Comparison of ENCODE assay signal across 13 mouse cellular contexts in genomic region chr5:129065946-129066345, GRCm38 (mm10). TPM values are rescaled to one million over a fixed set of nuclear protein-coding genes. Genes with fewer than 3 reads are reported as not detected.
DNase-seq lines count a peak whose midpoint lies in the region; ATAC-seq and TF ChIP-seq lines count a peak whose summit lies in the region.
"Had no signal": no experiment of that assay in that cellular context is flagged by ENCODE, and none has a peak within 500 bp of the region (broad histone marks: within the 10 kb centered on the region; RNA-seq: fewer than 3 reads in every experiment).

No protein-coding gene starts in this region.

- no peak overlapping the region for H3K27ac ChIP-seq in lung, embryonic 16.5 days (ENCODE audit: low read length)
- H3K27ac ChIP-seq in hindbrain, embryonic 11.5 days (ENCODE audit: low read depth, low read length): no peak overlapping the region
- no peak overlapping the region for H3K27ac ChIP-seq in forebrain, embryonic 13.5 days
- no peak overlapping the region for H3K27ac ChIP-seq in liver, postnatal 0 days (ENCODE audit: low read depth)

- no peak overlapping the region for H3K4me2 ChIP-seq in lung, embryonic 16.5 days (ENCODE audit: low read depth, low read length)
- H3K4me2 ChIP-seq in hindbrain, embryonic 11.5 days (replicated peaks; ENCODE audit: low read depth, low read length): no peak overlapping the region
- no peak overlapping the region for H3K4me2 ChIP-seq in forebrain, embryonic 13.5 days
- no peak overlapping the region for H3K4me2 ChIP-seq in liver, postnatal 0 days (ENCODE audit: low read depth, low read length)

- ATAC-seq in lung, embryonic 16.5 days (ENCODE audit: low read depth): peak; percentile 37
- no peak for ATAC-seq in hindbrain, embryonic 11.5 days (ENCODE audit: low FRiP score)
- ATAC-seq in forebrain, embryonic 13.5 days: no peak
- no peak for ATAC-seq in liver, postnatal 0 days

- no peak overlapping the region for H3K4me3 ChIP-seq in lung, embryonic 16.5 days (ENCODE audit: low read length)
- H3K4me3 ChIP-seq in hindbrain, embryonic 11.5 days (ENCODE audit: low read depth, low read length): no peak overlapping the region
- no peak overlapping the region for H3K4me3 ChIP-seq in forebrain, embryonic 13.5 days
- H3K4me3 ChIP-seq in liver, postnatal 0 days (ENCODE audit: low read depth, low read length): no peak overlapping the region

- peaks cover 5% of the 10 kb centered on the region for H3K27me3 ChIP-seq in lung, embryonic 16.5 days (ENCODE audit: control insufficient read depth, insufficient read depth, low read depth, low read length)
- peaks cover 3% of the 10 kb centered on the region; the same call in 1 of the 2 replicates for H3K27me3 ChIP-seq in hindbrain, embryonic 11.5 days (ENCODE audit: control insufficient read depth, insufficient read depth, low read length)
- H3K27me3 ChIP-seq in forebrain, embryonic 13.5 days: peaks cover 5% of the 10 kb centered on the region
- H3K27me3 ChIP-seq in liver, postnatal 0 days (ENCODE audit: insufficient read depth, low read length): peaks cover 3% of the 10 kb centered on the region; the same call in 1 of the 2 replicates

- H3K9me3 ChIP-seq in lung, embryonic 16.5 days (ENCODE audit: control insufficient read depth, low read length): no peaks in the 10 kb centered on the region
- H3K9me3 ChIP-seq in hindbrain, embryonic 11.5 days (ENCODE audit: control insufficient read depth, low read length): no peaks in the 10 kb centered on the region
- H3K9me3 ChIP-seq in forebrain, embryonic 13.5 days (replicated peaks): no peaks in the 10 kb centered on the region
- H3K9me3 ChIP-seq in liver, postnatal 0 days (ENCODE audit: low read length): no peaks in the 10 kb centered on the region

- H3K9ac ChIP-seq in lung, embryonic 16.5 days (ENCODE audit: low read length): no peak overlapping the region
- H3K9ac ChIP-seq in hindbrain, embryonic 11.5 days (ENCODE audit: low read depth, low read length): no peak overlapping the region
- no peak overlapping the region for H3K9ac ChIP-seq in forebrain, embryonic 13.5 days
- H3K9ac ChIP-seq in liver, postnatal 0 days (replicated peaks): no peak overlapping the region

- DNase-seq in urinary bladder, adult 18-20 months (ENCODE audit: low spot score in 2 of 2): peak; percentile 28 to 77
- no peak for DNase-seq in urinary bladder, postnatal 10 days (ENCODE audit: low spot score)
- peak; percentile 48 for DNase-seq in gastrocnemius, postnatal 10 days
- peak; percentile 66 to 77 for DNase-seq in urinary bladder, postnatal 4 days (ENCODE audit: low spot score in 2 of 2)
- DNase-seq in hindbrain, embryonic 11.5 days (ENCODE audit: low spot score): no peak
- no peak for DNase-seq in liver, postnatal 0 days
- DNase-seq: cerebellum, postnatal 14 days; kidney, adult 11 months; right cerebral cortex, adult 18-20 months; thymus, postnatal 25 days had no signal

- WGBS in lung, embryonic 16.5 days: 52% methylated on average over 9 of the region's 9 CpGs
- 86% methylated on average over 9 of the region's 9 CpGs for WGBS in hindbrain, embryonic 11.5 days
- 87% methylated on average over 9 of the region's 9 CpGs for WGBS in forebrain, embryonic 13.5 days
- 40% methylated on average over 9 of the region's 9 CpGs for WGBS in liver, postnatal 0 days (ENCODE audit: insufficient replicate concordance)

- TF ChIP-seq CTCF in liver, postnatal 0 days (IDR thresholded peaks at IDR 0.05; ENCODE audit: low read depth): no peak

- H3K36me3 ChIP-seq in lung, embryonic 16.5 days (ENCODE audit: control insufficient read depth, insufficient read depth, low read length): no peaks in the 10 kb centered on the region
- no peaks in the 10 kb centered on the region for H3K36me3 ChIP-seq in hindbrain, embryonic 11.5 days (ENCODE audit: control insufficient read depth, insufficient read depth, low read length)
- H3K36me3 ChIP-seq in forebrain, embryonic 13.5 days (ENCODE audit: poor library complexity, severe bottlenecking): no peaks in the 10 kb centered on the region
- no peaks in the 10 kb centered on the region for H3K36me3 ChIP-seq in liver, postnatal 0 days (replicated peaks; ENCODE audit: insufficient read depth, low read length)

- peaks cover 3% of the 10 kb centered on the region; the same call in 1 of the 2 replicates for H3K4me1 ChIP-seq in lung, embryonic 16.5 days (replicated peaks; ENCODE audit: control insufficient read depth, insufficient read depth, low read length)
- H3K4me1 ChIP-seq in hindbrain, embryonic 11.5 days (replicated peaks; ENCODE audit: control insufficient read depth, insufficient read depth, low read length): no peaks in the 10 kb centered on the region
- peaks cover 13% of the 10 kb centered on the region for H3K4me1 ChIP-seq in forebrain, embryonic 13.5 days
- no peaks in the 10 kb centered on the region for H3K4me1 ChIP-seq in liver, postnatal 0 days (ENCODE audit: insufficient read depth)

- no peak for TF ChIP-seq EP300 in liver, postnatal 0 days (IDR thresholded peaks at IDR 0.05; ENCODE audit: low read depth)

RNA-seq across cellular contexts. Expression of gene Adgrd1, which starts 30.6 kb away (rescaled TPM):
- total RNA-seq in gastrocnemius, postnatal 10 days (2021): 10 to 100 TPM in 1 of 2 experiments, 1 to 10 TPM in 1; 5.8 to 10.3 TPM
- 1.7 and 1.8 TPM in 2 replicates for polyA plus RNA-seq in lung, embryonic 16.5 days (2015; fragmentation: Nextera tagmentation; extraction: Ambion mirVana)
- polyA plus RNA-seq in hindbrain, embryonic 11.5 days (2014; fragmentation: Nextera tagmentation; extraction: Ambion mirVana): 0.05 and 0.20 TPM in 2 replicates
- 0.05 and 0.09 TPM in 2 replicates for polyA plus RNA-seq in forebrain, embryonic 13.5 days (2015; fragmentation: Nextera tagmentation; extraction: Ambion mirVana)
- 0.32 and 0.34 TPM in 2 replicates for polyA plus RNA-seq in liver, postnatal 0 days (2015; fragmentation: Nextera tagmentation; extraction: Ambion mirVana)
- polyA plus RNA-seq: limb, embryonic 11.5 days had no signal

RNA-seq across cellular contexts. Expression of gene Ran, which starts 46.1 kb away (rescaled TPM):
- total RNA-seq in gastrocnemius, postnatal 10 days (2021): 10 to 100 TPM; 88.5 to 91.3 TPM
- polyA plus RNA-seq in lung, embryonic 16.5 days (2015; fragmentation: Nextera tagmentation; extraction: Ambion mirVana): 499 and 543 TPM in 2 replicates
- 799 and 828 TPM in 2 replicates for polyA plus RNA-seq in hindbrain, embryonic 11.5 days (2014; fragmentation: Nextera tagmentation; extraction: Ambion mirVana)
- 746 and 789 TPM in 2 replicates for polyA plus RNA-seq in forebrain, embryonic 13.5 days (2015; fragmentation: Nextera tagmentation; extraction: Ambion mirVana)
- 183 and 206 TPM in 2 replicates for polyA plus RNA-seq in liver, postnatal 0 days (2015; fragmentation: Nextera tagmentation; extraction: Ambion mirVana)

RNA-seq across cellular contexts. Expression of gene Stx2, which starts 57.6 kb away (rescaled TPM):
- total RNA-seq in gastrocnemius, postnatal 10 days (2021): 10 to 100 TPM; 11.5 to 15.3 TPM
- 28.3 and 29.5 TPM in 2 replicates for polyA plus RNA-seq in lung, embryonic 16.5 days (2015; fragmentation: Nextera tagmentation; extraction: Ambion mirVana)
- 25.1 and 31.0 TPM in 2 replicates for polyA plus RNA-seq in hindbrain, embryonic 11.5 days (2014; fragmentation: Nextera tagmentation; extraction: Ambion mirVana)
- polyA plus RNA-seq in forebrain, embryonic 13.5 days (2015; fragmentation: Nextera tagmentation; extraction: Ambion mirVana): 17.1 and 18.1 TPM in 2 replicates
- 30.9 and 35.6 TPM in 2 replicates for polyA plus RNA-seq in liver, postnatal 0 days (2015; fragmentation: Nextera tagmentation; extraction: Ambion mirVana)

Comparison
In these comparisons a context has a peak if more than half of its experiments do, and no peak if none do; other contexts are left out.
1. DNase-seq: peak in urinary bladder, adult 18-20 months (2 of 2), gastrocnemius, postnatal 10 days (single experiment) and urinary bladder, postnatal 4 days (2 of 2); none in urinary bladder, postnatal 10 days (single experiment), hindbrain, embryonic 11.5 days (single experiment) and liver, postnatal 0 days (single experiment).